In the genomic region with DNA sequence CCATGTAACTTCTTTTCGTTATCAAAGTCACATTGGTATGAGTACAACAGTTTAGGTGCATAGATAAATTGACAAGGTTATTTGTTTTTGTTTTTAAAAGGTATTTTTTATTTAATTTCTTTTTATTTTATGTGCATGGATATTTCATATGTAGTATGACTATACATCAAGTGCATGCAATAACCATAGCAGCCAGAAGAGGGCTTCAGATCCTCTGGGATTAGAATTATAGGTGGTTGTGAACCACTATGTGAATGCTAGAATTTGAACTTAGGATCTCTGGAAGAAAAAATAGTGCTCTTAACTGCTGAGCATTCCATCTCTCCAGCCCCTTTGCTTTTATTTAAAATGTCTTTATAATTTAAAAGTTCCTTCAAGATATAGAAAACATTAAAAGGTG, we compare ENCODE assay signal across 18 mouse cellular contexts.
DNase-seq lines count a peak whose midpoint lies in the region; ATAC-seq and TF ChIP-seq lines count a peak whose summit lies in the region.
"Had no signal": no experiment of that assay in that cellular context is flagged by ENCODE, and none has a peak within 500 bp of the region (broad histone marks: within the 10 kb centered on the region; RNA-seq: fewer than 3 reads in every experiment).

No protein-coding gene starts in this region.

- H3K36me3 ChIP-seq in liver, adult 2 months (ENCODE audit: control insufficient read depth, insufficient read depth, low read length), result no peaks in the 10 kb centered on the region
- H3K36me3 ChIP-seq in liver, embryonic 11.5 days (ENCODE audit: control insufficient read depth, insufficient read depth, low read length), result no peaks in the 10 kb centered on the region
- H3K36me3 ChIP-seq in liver, embryonic 14.5 days (replicated peaks; ENCODE audit: control insufficient read depth, insufficient read depth, low read depth), result no peaks in the 10 kb centered on the region
- H3K36me3 ChIP-seq: G1E; heart, embryonic 13.5 days; lung, embryonic 15.5 days; midbrain, embryonic 15.5 days had no signal

- DNase-seq in embryo, embryonic 10.5 days (ENCODE audit: low spot score), result peak; percentile 16
- DNase-seq in embryo, embryonic 11 days, result no peak
- DNase-seq in liver, adult 2 months (ENCODE audit: extremely low read depth, low read depth, low spot score), result peak; percentile 4
- DNase-seq in liver, embryonic 11.5 days (ENCODE audit: low spot score), result no peak
- peak; percentile 4 for DNase-seq in ES-CJ7 (ENCODE audit: low read depth, low spot score)
- DNase-seq in liver, embryonic 14.5 days (ENCODE audit: low read depth in 3 of 3, low spot score in 3 of 3), result no peak
- no peak for DNase-seq in layer of hippocampus, postnatal 14 days (ENCODE audit: low spot score in 2 of 2)
- DNase-seq in left cerebral cortex, adult 11 months (ENCODE audit: low spot score), result no peak
- DNase-seq: adrenal gland, postnatal 14 days; B cell, adult 2 months; cerebellum, postnatal 25 days; heart, postnatal 4 days; thymus, adult 2 months had no signal

- H3K27me3 ChIP-seq in liver, adult 2 months (ENCODE audit: control insufficient read depth, insufficient read depth, low read length), result no peaks in the 10 kb centered on the region
- H3K27me3 ChIP-seq in liver, embryonic 11.5 days (replicated peaks; ENCODE audit: control insufficient read depth, insufficient read depth, low read length), result no peaks in the 10 kb centered on the region
- no peaks in the 10 kb centered on the region for H3K27me3 ChIP-seq in liver, embryonic 14.5 days (ENCODE audit: control insufficient read depth, insufficient read depth, low read length)
- H3K27me3 ChIP-seq: heart, embryonic 13.5 days; lung, embryonic 15.5 days; midbrain, embryonic 15.5 days had no signal

- no peak for TF ChIP-seq POLR2A in liver, adult 2 months (IDR thresholded peaks at IDR 0.05; ENCODE audit: extremely low read depth, insufficient read depth, low read length)

- ATAC-seq in liver, embryonic 11.5 days (replicated peaks; ENCODE audit: low FRiP score), result no peak
- ATAC-seq in liver, embryonic 14.5 days (ENCODE audit: insufficient read depth), result no peak
- ATAC-seq: hindbrain, postnatal 0 days; midbrain, embryonic 15.5 days had no signal

- no peak overlapping the region for H3K27ac ChIP-seq in liver, adult 2 months (replicated peaks; ENCODE audit: insufficient read depth, low read depth, low read length)
- H3K27ac ChIP-seq in liver, embryonic 11.5 days (ENCODE audit: low read depth, low read length), result no peak overlapping the region
- H3K27ac ChIP-seq in liver, embryonic 14.5 days, result no peak overlapping the region
- H3K27ac ChIP-seq: heart, embryonic 13.5 days; hindbrain, postnatal 0 days; lung, embryonic 15.5 days; midbrain, embryonic 15.5 days had no signal

- H3K79me2 ChIP-seq in liver, adult 2 months (ENCODE audit: control insufficient read depth, insufficient read depth, low read length), result no peaks in the 10 kb centered on the region

- no peak for TF ChIP-seq CTCF in liver, adult 2 months (IDR thresholded peaks at IDR 0.05; ENCODE audit: low read depth, low read length)
- peak; percentile 32; the same call in 1 of the 2 replicates for TF ChIP-seq CTCF in liver, embryonic 14.5 days (IDR thresholded peaks at IDR 0.05; ENCODE audit: low read depth)

- no peak overlapping the region for H3K4me2 ChIP-seq in liver, embryonic 11.5 days
- H3K4me2 ChIP-seq in liver, embryonic 14.5 days (ENCODE audit: low read depth), result no peak overlapping the region
- H3K4me2 ChIP-seq: heart, embryonic 13.5 days; lung, embryonic 15.5 days; midbrain, embryonic 15.5 days had no signal

- TF ChIP-seq EP300 in liver, embryonic 14.5 days (IDR thresholded peaks at IDR 0.05; ENCODE audit: low read depth), result no peak

- no peaks in the 10 kb centered on the region for H3K4me1 ChIP-seq in liver, adult 2 months (ENCODE audit: control insufficient read depth, insufficient read depth, low read length)
- H3K4me1 ChIP-seq in liver, embryonic 11.5 days (replicated peaks; ENCODE audit: control insufficient read depth, insufficient read depth, low read length), result no peaks in the 10 kb centered on the region
- no peaks in the 10 kb centered on the region for H3K4me1 ChIP-seq in liver, embryonic 14.5 days (replicated peaks; ENCODE audit: control insufficient read depth in 2 of 2, insufficient read depth in 2 of 2, low read length in 1 of 2)
- H3K4me1 ChIP-seq: heart, embryonic 13.5 days; lung, embryonic 15.5 days; midbrain, embryonic 15.5 days had no signal

- 95% methylated on average over 1 of the region's 1 CpGs for WGBS in liver, adult 2 months
- 83% methylated on average over 1 of the region's 1 CpGs for WGBS in liver, embryonic 11.5 days
- 82% methylated on average over 1 of the region's 1 CpGs for WGBS in liver, embryonic 14.5 days (ENCODE audit: insufficient replicate concordance)

- no peak overlapping the region for H3K9ac ChIP-seq in liver, adult 2 months (ENCODE audit: low read depth, low read length)
- no peak overlapping the region for H3K9ac ChIP-seq in liver, embryonic 11.5 days (ENCODE audit: low read depth, low read length)
- no peak overlapping the region for H3K9ac ChIP-seq in liver, embryonic 14.5 days (replicated peaks)
- H3K9ac ChIP-seq: heart, embryonic 13.5 days; lung, embryonic 15.5 days; midbrain, embryonic 15.5 days had no signal

- H3K9me3 ChIP-seq in liver, embryonic 11.5 days (ENCODE audit: control insufficient read depth, low read length), result no peaks in the 10 kb centered on the region
- H3K9me3 ChIP-seq in liver, embryonic 14.5 days (ENCODE audit: control insufficient read depth, low read length), result no peaks in the 10 kb centered on the region
- H3K9me3 ChIP-seq: heart, embryonic 13.5 days; lung, embryonic 15.5 days; midbrain, embryonic 15.5 days had no signal

- H3K4me3 ChIP-seq in liver, adult 2 months (ENCODE audit: insufficient read depth, low read depth, low read length), result no peak overlapping the region
- no peak overlapping the region for H3K4me3 ChIP-seq in liver, embryonic 11.5 days (ENCODE audit: low read depth, low read length)
- no peak overlapping the region for H3K4me3 ChIP-seq in liver, embryonic 14.5 days (ENCODE audit: insufficient read depth in 1 of 2, low read depth in 2 of 2, low read length in 2 of 2)
- H3K4me3 ChIP-seq: heart, embryonic 13.5 days; lung, embryonic 15.5 days; midbrain, embryonic 15.5 days had no signal

Comparison
In these comparisons a context has a peak if more than half of its experiments do, and no peak if none do; other contexts are left out.
1. DNase-seq: peak in embryo, embryonic 10.5 days (single experiment), liver, adult 2 months (single experiment) and ES-CJ7 (single experiment); none in embryo, embryonic 11 days (single experiment), liver, embryonic 11.5 days (single experiment), liver, embryonic 14.5 days (0 of 3), layer of hippocampus, postnatal 14 days (0 of 2) and left cerebral cortex, adult 11 months (single experiment).